Mouse (Mus musculus): ENCODE data around the gene Bicd2.

Bicd2 gene

DNA sequence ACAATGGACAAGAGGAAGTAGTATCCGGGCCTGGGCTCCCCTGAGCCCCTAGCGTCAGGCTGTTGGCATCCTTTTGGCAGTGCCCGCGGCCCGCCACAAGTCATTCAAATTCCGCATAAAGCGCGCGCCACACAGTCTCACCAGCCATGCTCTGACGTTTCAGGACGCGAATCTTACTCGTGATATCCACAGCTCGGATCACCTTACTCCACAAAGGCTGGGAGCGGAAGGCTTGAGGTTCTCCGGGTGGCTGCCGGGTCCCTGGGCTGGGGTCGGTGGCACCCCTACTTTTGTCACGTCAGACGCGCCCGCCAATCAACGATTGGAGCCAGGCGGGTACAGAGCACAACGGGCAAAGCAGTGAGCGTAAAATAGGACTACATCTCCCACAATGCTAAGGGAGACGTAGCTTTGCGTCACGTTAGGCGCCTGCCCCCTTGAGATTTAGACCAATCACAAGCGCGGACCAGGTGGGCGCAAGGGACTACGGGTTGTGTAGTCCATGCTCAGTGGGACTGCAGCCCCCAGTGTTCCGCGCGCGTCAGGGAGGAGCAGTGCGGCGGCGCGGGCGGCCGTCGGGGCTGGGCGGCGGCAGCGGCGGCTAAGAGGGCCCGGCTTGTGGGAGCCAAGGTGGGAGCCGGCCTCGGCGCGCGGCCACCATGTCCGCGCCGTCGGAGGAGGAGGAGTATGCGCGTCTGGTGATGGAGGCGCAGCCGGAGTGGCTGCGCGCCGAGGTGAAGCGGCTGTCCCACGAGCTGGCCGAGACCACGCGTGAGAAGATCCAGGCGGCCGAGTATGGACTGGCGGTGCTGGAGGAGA, at the start of gene Bicd2:
Gene Bicd2 (plus strand): TSS at position 574 of the 819 bp plus-strand sequence.
- no peaks in the 10 kb centered on the region for H3K9me3 ChIP-seq (ENCODE audit: low read length)
- no peaks in the 10 kb centered on the region; the same call in 1 of the 2 replicates for H3K27me3 ChIP-seq (ENCODE audit: insufficient read depth, low read length)
- TF ChIP-seq POU5F1 (IDR thresholded peaks at IDR 0.05; ENCODE audit: borderline replicate concordance, low read length): no peak
- no peak for TF ChIP-seq CTCF (conservative IDR thresholded peaks at IDR 0.05; ENCODE audit: low read length)
- no peak for TF ChIP-seq NANOG (IDR thresholded peaks at IDR 0.05; ENCODE audit: borderline replicate concordance, low read length)
- H3K4me3 ChIP-seq (replicated peaks; ENCODE audit: low read length): peak within 1 kb of the TSS; percentile 98
- H3K4me1 ChIP-seq (replicated peaks; ENCODE audit: low read depth, low read length): peaks cover 23% of the 10 kb centered on the region
- H3K36me3 ChIP-seq (ENCODE audit: insufficient read depth, low read length): peaks cover 8% of the 10 kb centered on the region; the same call in 1 of the 2 replicates

DNA sequence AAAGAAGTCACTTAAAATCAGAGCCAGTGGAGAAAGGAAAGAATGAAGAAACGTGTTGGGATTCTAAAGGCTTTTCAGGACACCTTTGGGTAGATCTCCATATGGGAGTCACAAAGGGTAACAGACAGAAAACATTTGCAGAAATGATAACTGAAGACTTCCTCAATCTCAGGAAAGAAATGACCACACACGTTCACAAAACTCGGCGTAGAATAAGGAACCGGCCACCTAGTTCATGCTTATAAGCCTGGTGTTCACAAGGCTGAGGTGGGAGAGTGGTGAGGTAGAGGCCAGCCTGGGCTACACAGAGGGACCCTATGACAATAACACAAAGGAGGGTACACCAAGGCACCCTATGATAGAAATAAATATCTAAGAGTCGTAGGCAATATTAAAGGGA, 49.4 kb upstream of the Bicd2 start:
- Histone ChIP-seq H3K4me3 (replicated peaks; ENCODE audit: low read length) (no peak overlapping the region), H3K27me3 (ENCODE audit: insufficient read depth, low read length) (no peaks in the 10 kb centered on the region), H3K9me3 (ENCODE audit: low read length) (no peaks in the 10 kb centered on the region), H3K36me3 (ENCODE audit: insufficient read depth, low read length) (no peaks in the 10 kb centered on the region), H3K4me1 (replicated peaks; ENCODE audit: low read depth, low read length) (no peaks in the 10 kb centered on the region)
- TF ChIP-seq POU5F1 (IDR thresholded peaks at IDR 0.05; ENCODE audit: borderline replicate concordance, low read length) (no peak), NANOG (IDR thresholded peaks at IDR 0.05; ENCODE audit: borderline replicate concordance, low read length) (no peak), CTCF (conservative IDR thresholded peaks at IDR 0.05; ENCODE audit: low read length) (no peak)

DNA sequence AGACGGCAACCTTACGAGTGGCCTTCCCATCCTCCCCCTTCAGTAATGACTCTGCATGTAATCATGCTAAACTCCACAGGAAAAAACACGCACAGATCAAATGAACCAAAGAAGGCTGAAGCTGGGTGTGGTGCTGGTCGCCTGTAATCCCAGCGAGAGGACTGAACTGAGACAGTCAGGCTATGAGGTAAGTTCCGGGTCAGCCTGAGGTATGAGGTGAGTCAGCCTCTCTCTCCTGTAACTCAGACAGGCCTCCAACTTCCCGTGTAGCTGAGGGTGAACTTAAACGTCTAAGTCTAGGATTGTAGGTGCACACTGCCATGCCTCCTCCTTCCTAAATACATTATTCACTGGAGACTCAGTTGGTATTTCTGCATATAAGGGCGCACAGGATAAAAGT, 47.3 kb upstream of the Bicd2 start:
- Histone ChIP-seq H3K9me3 (ENCODE audit: low read length) (no peaks in the 10 kb centered on the region), H3K27me3 (ENCODE audit: insufficient read depth, low read length) (no peaks in the 10 kb centered on the region), H3K36me3 (ENCODE audit: insufficient read depth, low read length) (no peaks in the 10 kb centered on the region), H3K4me1 (replicated peaks; ENCODE audit: low read depth, low read length) (no peaks in the 10 kb centered on the region), H3K4me3 (replicated peaks; ENCODE audit: low read length) (no peak overlapping the region)
- TF ChIP-seq NANOG (IDR thresholded peaks at IDR 0.05; ENCODE audit: borderline replicate concordance, low read length): no peak
- no peak for TF ChIP-seq POU5F1 (IDR thresholded peaks at IDR 0.05; ENCODE audit: borderline replicate concordance, low read length)
- TF ChIP-seq CTCF (conservative IDR thresholded peaks at IDR 0.05; ENCODE audit: low read length): no peak

DNA sequence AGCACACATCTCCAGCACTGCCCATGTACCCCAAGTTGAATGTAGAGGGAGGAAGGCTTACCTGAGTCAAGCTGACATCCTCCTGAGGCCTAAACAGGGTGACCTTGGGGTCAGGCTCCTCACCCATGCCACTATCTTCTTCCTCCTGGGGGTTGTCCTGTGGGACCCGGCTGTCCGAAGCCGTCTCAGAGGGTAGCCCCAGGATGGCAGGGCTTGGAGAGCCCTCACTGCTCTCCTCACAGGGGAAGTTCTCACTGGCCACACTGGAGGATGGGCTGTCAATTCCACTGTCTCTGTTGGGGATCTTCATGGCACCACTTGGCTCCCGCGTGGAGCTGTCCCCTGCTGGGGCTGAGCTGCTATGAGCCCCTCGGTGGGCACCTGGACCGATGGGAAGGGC, 45.1 kb upstream of the Bicd2 start:
- no peaks in the 10 kb centered on the region for H3K36me3 ChIP-seq (ENCODE audit: insufficient read depth, low read length)
- no peaks in the 10 kb centered on the region for H3K4me1 ChIP-seq (replicated peaks; ENCODE audit: low read depth, low read length)
- no peak for TF ChIP-seq POU5F1 (IDR thresholded peaks at IDR 0.05; ENCODE audit: borderline replicate concordance, low read length)
- no peak for TF ChIP-seq NANOG (IDR thresholded peaks at IDR 0.05; ENCODE audit: borderline replicate concordance, low read length)
- no peak for TF ChIP-seq CTCF (conservative IDR thresholded peaks at IDR 0.05; ENCODE audit: low read length)
- no peaks in the 10 kb centered on the region for H3K27me3 ChIP-seq (ENCODE audit: insufficient read depth, low read length)
- H3K9me3 ChIP-seq (ENCODE audit: low read length): no peaks in the 10 kb centered on the region
- H3K4me3 ChIP-seq (replicated peaks; ENCODE audit: low read length): no peak overlapping the region

DNA sequence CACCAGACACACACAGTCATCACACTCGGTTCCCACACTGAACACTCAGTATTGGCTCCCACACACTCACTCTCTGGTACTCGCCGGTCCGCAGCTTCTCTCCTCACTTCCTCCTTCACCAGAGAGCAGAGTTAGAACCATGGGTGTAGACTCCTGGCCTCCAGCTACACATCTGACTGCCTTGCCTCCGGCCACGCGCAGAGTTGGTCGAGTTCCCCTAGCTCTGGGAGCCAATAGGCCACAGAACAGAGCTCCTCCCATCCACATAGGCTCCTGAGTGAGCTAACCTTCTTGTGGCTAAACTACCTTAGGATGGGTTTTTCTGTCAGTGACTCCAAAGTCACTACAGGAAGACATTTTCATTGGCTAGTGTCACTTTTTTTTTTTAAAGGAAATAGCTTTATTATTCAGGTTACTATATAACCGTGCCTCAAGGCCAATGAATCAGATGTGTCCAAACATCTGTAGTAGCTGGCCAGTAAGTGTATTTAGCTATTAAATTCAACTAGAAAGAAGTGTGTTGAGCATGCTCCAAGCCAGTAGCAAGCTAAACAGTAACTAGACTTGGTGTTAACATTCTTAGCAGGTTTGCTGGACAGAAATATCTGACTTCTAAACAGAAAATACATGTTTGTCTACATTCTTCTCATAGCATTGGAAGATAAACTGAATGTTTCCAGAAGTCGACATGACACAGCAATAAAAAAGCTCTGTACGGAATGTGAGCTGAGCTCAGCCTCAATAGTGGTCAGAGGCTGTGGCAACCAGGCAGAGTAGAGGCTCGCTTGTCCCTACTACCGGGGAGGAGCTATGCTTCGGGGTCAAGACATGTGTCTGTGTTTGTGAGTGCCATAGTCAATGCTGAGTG, 42.6 kb upstream of the Bicd2 start:
- Histone ChIP-seq H3K9me3 (ENCODE audit: low read length) (no peaks in the 10 kb centered on the region), H3K4me3 (replicated peaks; ENCODE audit: low read length) (no peak overlapping the region), H3K4me1 (replicated peaks; ENCODE audit: low read depth, low read length) (no peaks in the 10 kb centered on the region), H3K27me3 (ENCODE audit: insufficient read depth, low read length) (no peaks in the 10 kb centered on the region), H3K36me3 (ENCODE audit: insufficient read depth, low read length) (no peaks in the 10 kb centered on the region)
- TF ChIP-seq NANOG (IDR thresholded peaks at IDR 0.05; ENCODE audit: borderline replicate concordance, low read length): no peak
- TF ChIP-seq POU5F1 (IDR thresholded peaks at IDR 0.05; ENCODE audit: borderline replicate concordance, low read length): no peak
- TF ChIP-seq CTCF (conservative IDR thresholded peaks at IDR 0.05; ENCODE audit: low read length): no peak

DNA sequence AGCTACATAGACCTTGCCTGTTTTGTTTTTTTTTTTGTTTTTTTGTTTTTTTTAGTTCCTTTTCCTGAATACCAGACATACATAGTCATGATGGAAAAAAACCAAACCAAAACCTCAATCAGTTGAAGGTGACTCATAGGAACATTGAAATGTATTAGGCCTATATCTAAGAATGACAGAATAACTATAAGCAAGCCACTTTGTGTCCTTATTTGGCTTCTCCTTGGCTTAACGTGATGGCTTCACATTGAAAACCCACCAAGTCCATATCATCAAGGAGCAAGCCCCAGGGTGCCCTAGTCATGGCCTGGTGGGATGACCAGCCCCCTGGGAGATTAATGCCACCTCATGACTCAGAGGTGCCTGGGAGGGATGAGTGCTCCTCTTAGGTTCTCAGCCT, 40.6 kb upstream of the Bicd2 start:
- H3K9me3 ChIP-seq (ENCODE audit: low read length): no peaks in the 10 kb centered on the region
- H3K27me3 ChIP-seq (ENCODE audit: insufficient read depth, low read length): no peaks in the 10 kb centered on the region
- H3K36me3 ChIP-seq (ENCODE audit: insufficient read depth, low read length): no peaks in the 10 kb centered on the region
- no peaks in the 10 kb centered on the region for H3K4me1 ChIP-seq (replicated peaks; ENCODE audit: low read depth, low read length)
- H3K4me3 ChIP-seq (replicated peaks; ENCODE audit: low read length): no peak overlapping the region
- TF ChIP-seq POU5F1 (IDR thresholded peaks at IDR 0.05; ENCODE audit: borderline replicate concordance, low read length): no peak
- no peak for TF ChIP-seq CTCF (conservative IDR thresholded peaks at IDR 0.05; ENCODE audit: low read length)
- TF ChIP-seq NANOG (IDR thresholded peaks at IDR 0.05; ENCODE audit: borderline replicate concordance, low read length): no peak

DNA sequence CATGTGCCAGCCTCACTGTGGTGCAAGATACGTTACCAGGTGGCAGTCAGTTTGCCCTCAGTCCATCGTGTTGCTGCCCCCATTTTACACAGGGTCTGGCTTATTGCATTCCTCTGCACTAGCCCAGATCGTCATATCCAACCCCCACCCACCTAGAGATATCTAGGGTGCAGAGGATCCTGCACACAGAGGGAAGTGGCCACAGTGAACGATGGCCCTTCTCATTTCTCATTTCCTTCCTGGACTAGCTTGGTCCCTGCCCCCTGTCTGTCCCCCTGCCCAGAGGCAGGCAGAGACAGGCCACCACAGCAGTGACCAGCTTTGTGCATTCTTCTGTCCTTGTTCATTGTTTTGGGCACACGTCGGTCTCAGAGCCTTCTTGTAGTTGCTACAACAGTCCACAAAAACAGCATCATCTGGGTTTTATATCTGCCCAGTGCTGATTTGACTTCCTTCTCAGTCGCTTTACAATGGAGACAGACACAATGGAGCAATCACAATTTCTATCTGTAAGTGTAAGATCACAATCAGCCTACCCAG, 34.5 kb upstream of the Bicd2 start:
- no peaks in the 10 kb centered on the region for H3K36me3 ChIP-seq (ENCODE audit: insufficient read depth, low read length)
- TF ChIP-seq NANOG (IDR thresholded peaks at IDR 0.05; ENCODE audit: borderline replicate concordance, low read length): no peak
- no peak for TF ChIP-seq CTCF (conservative IDR thresholded peaks at IDR 0.05; ENCODE audit: low read length)
- no peak for TF ChIP-seq POU5F1 (IDR thresholded peaks at IDR 0.05; ENCODE audit: borderline replicate concordance, low read length)
- H3K4me1 ChIP-seq (replicated peaks; ENCODE audit: low read depth, low read length): peaks cover 18% of the 10 kb centered on the region
- peaks cover 3% of the 10 kb centered on the region; the same call in 1 of the 2 replicates for H3K27me3 ChIP-seq (ENCODE audit: insufficient read depth, low read length)
- H3K4me3 ChIP-seq (replicated peaks; ENCODE audit: low read length): no peak overlapping the region
- H3K9me3 ChIP-seq (ENCODE audit: low read length): no peaks in the 10 kb centered on the region
